Mouse (Mus musculus) thymus, adult 2 months (tissue): ENCODE data around the gene Frat2.

Experiments used
- CTCF ChIP-seq: fragments of 200-500 bp; IDR thresholded peaks from 2 replicates; pipeline ENCODE4 v1.5.1; 2012; ENCODE audit warnings: mild to moderate bottlenecking, control low read depth, low read length, moderate library complexity, borderline replicate concordance; ENCODE audit not compliant: control insufficient read depth, poor library complexity, insufficient read depth; ENCODE audit errors: extremely low read depth
- POLR2A ChIP-seq: fragments of 200-500 bp; IDR thresholded peaks from 2 replicates; pipeline ENCODE4 v1.6.1; 2012; ENCODE audit warnings: mild to moderate bottlenecking, low read length, control low read depth, moderate library complexity; ENCODE audit not compliant: control insufficient read depth, poor library complexity, insufficient read depth; ENCODE audit errors: extremely low read depth

- TF ChIP-seq CTCF (no peak), POLR2A (peak; percentile 87)
These were observed 18.4 kb downstream of the Frat2 start, which contains the start of gene Frat1 for GRCm38 (mm10) chr19:41829381-41830105.
